Mouse (Mus musculus) lung, embryonic 14.5 days (tissue): ENCODE results near the gene Nfix. TPM values are rescaled to one million over a fixed set of nuclear protein-coding genes. Genes with fewer than 3 reads are reported as not detected.

Source experiments
- ATAC-seq: fragments of 200-750 bp; cut with Nextera tagmentation; 2 replicates; pipeline ENCODE4 v1.8.0; 2017; ENCODE audit warnings: mild to moderate bottlenecking, moderate TSS enrichment, moderate library complexity; ENCODE audit not compliant: insufficient read depth
- DNase-seq: peaks from one replicate; pipeline ENCODE4 v3.0.0-alpha.2; 2015
- H3K27ac ChIP-seq: fragments of 300-500 bp; sonication (generic); 2 replicates; pipeline ENCODE4 v1.5.1; 2014; ENCODE audit warnings: low read depth, mild to moderate bottlenecking, moderate library complexity
- H3K27me3 ChIP-seq: fragments of 300-500 bp; sonication (generic); 2 replicates; pipeline ENCODE4 v1.6.1; 2014; ENCODE audit warnings: low read length, control low read depth; ENCODE audit not compliant: insufficient read depth
- H3K36me3 ChIP-seq: fragments of 300-500 bp; sonication (generic); 2 replicates; pipeline ENCODE4 v1.6.1; 2014; ENCODE audit warnings: control low read depth; ENCODE audit not compliant: insufficient read depth
- H3K4me1 ChIP-seq: fragments of 300-500 bp; sonication (generic); 2 replicates; pipeline ENCODE4 v1.6.1; 2014; ENCODE audit warnings: antibody characterized with exemption, control low read depth; ENCODE audit not compliant: insufficient read depth
- H3K4me2 ChIP-seq: fragments of 300-500 bp; sonication (generic); 2 replicates; pipeline ENCODE4 v1.6.1; 2014; ENCODE audit warnings: mild to moderate bottlenecking
- H3K4me3 ChIP-seq: fragments of 300-500 bp; sonication (generic); 2 replicates; pipeline ENCODE4 v1.5.1; 2014; ENCODE audit warnings: low read depth, low read length
- H3K9ac ChIP-seq: fragments of 300-500 bp; sonication (generic); 2 replicates; pipeline ENCODE4 v1.6.1; 2014
- H3K9me3 ChIP-seq: fragments of 300-500 bp; sonication (generic); 2 replicates; pipeline ENCODE4 v1.6.1; 2016; ENCODE audit warnings: low read depth, low read length, control low read depth
- CTCF ChIP-seq: IDR thresholded peaks from 2 replicates; pipeline ENCODE4 v1.5.1; 2016; ENCODE audit warnings: antibody characterized with exemption, low read depth
- WGBS: fragments of 180-500 bp; shearing (Covaris S2); extraction: QIAGEN DNeasy Blood & Tissue Kit; methylation state at CpG from one replicate; pipeline ENCODE4 v1.1.7; 2014; 5-methylcytosine and 5-hydroxymethylcytosine counted together
- polyA plus RNA-seq: library from polyadenylated mRNA; unstranded; fragments of >200 nt; fragmentation: Nextera tagmentation; extraction: Ambion mirVana; gene quantifications from 2 replicates; pipeline ENCODE4 v1.2.1, GENCODE M21; 2014

The Nfix gene
- polyA plus RNA-seq, 1 experiment from 2014 or later = 42.3 TPM

DNA sequence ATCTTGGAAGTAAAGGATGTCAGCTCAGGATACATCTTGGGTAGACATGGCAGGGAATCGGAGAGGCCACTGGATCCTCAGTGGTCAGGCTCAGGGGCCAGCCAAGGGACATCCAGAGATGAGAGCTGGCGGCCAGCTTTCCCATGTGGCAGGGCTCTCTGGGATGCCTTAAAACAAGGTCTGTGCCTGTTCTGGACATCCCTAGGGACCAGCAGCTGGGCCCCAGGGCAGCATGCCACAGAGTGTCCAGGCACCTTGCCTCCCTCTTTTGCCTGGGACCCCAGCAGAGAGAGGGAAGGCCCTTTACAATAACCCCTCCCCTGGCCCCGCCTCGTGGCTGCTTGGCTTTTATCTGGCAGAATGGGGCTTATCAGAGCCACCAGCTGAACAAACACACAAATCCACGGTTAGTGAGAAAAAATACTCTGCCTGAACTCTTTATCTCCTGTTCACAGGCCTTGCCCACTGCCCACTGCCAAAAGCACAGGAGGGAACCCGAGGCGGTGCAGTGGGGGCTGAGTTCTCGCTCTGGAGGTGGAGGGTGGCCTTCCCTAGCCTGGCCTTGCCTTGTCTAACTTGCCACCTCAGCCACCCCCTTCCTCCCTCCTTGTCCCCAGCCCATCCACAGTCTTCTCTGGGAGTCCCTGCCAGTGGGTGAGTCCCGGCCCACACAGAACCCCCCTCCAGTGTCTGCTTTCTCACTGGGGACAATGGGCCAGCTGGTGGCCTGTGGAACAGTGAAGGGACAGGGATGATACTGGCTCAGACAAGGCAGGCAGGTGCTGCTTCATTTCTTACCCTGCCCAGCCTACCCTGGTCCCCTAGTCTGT, 69.4 kb downstream of the Nfix start:
- Histone ChIP-seq H3K4me3 (no peak overlapping the region), H3K9ac (peak overlapping the region; percentile 36; the same call in 1 of the 2 replicates), H3K27ac (peak overlapping the region; percentile 89), H3K4me2 (peak overlapping the region; percentile 29; the same call in 1 of the 2 replicates), H3K4me1 (peaks cover 45% of the 10 kb centered on the region), H3K9me3 (no peaks in the 10 kb centered on the region), H3K36me3 (peaks cover 25% of the 10 kb centered on the region), H3K27me3 (no peaks in the 10 kb centered on the region)
- DNase-seq (peak; percentile 74), ATAC-seq (peak; percentile 32)
- WGBS = 22% methylated on average over 9 of the region's 9 CpGs
- no peak for TF ChIP-seq CTCF

- ATAC-seq (no peak), DNase-seq (no peak)
- Histone ChIP-seq H3K27me3 (no peaks in the 10 kb centered on the region), H3K27ac (peak overlapping the region; percentile 89), H3K4me3 (no peak overlapping the region), H3K36me3 (peaks cover 32% of the 10 kb centered on the region), H3K9me3 (no peaks in the 10 kb centered on the region), H3K4me1 (peaks cover 52% of the 10 kb centered on the region), H3K4me2 (peak overlapping the region; percentile 29; the same call in 1 of the 2 replicates), H3K9ac (no peak overlapping the region)
- no peak for TF ChIP-seq CTCF
- WGBS = 84% methylated on average over 16 of the region's 16 CpGs
These were observed 70.2 kb downstream of the Nfix start for GRCm38 (mm10) chr8:84729921-84730362.

- ATAC-seq (no peak), DNase-seq (no peak)
- H3K27ac ChIP-seq = peak overlapping the region; percentile 52; the same call in 1 of the 2 replicates
- no peak overlapping the region for H3K9ac ChIP-seq
- no peak overlapping the region; the same call in 1 of the 2 replicates for H3K4me2 ChIP-seq
- H3K36me3 ChIP-seq = peaks cover 41% of the 10 kb centered on the region
- 67% methylated on average over 3 of the region's 3 CpGs for WGBS
- H3K27me3 ChIP-seq = no peaks in the 10 kb centered on the region
- TF ChIP-seq CTCF = no peak
- H3K4me1 ChIP-seq = peaks cover 61% of the 10 kb centered on the region
- no peak overlapping the region for H3K4me3 ChIP-seq
- H3K9me3 ChIP-seq = no peaks in the 10 kb centered on the region
These were observed 71.7 kb downstream of the Nfix start for GRCm38 (mm10) chr8:84728474-84728873.

- H3K27me3 ChIP-seq = no peaks in the 10 kb centered on the region
- peaks cover 51% of the 10 kb centered on the region for H3K4me1 ChIP-seq
- 32% methylated on average over 3 of the region's 3 CpGs for WGBS
- DNase-seq = peak; percentile 69
- TF ChIP-seq CTCF = peak; percentile 60
- peaks cover 62% of the 10 kb centered on the region for H3K36me3 ChIP-seq
- ATAC-seq = no peak
- no peak overlapping the region for H3K4me2 ChIP-seq
- peak overlapping the region; percentile 9; the same call in 1 of the 2 replicates for H3K9ac ChIP-seq
- no peaks in the 10 kb centered on the region for H3K9me3 ChIP-seq
- H3K4me3 ChIP-seq = no peak overlapping the region
- peak overlapping the region; percentile 68 for H3K27ac ChIP-seq
These were observed 74.2 kb downstream of the Nfix start for GRCm38 (mm10) chr8:84725941-84726259.

DNA sequence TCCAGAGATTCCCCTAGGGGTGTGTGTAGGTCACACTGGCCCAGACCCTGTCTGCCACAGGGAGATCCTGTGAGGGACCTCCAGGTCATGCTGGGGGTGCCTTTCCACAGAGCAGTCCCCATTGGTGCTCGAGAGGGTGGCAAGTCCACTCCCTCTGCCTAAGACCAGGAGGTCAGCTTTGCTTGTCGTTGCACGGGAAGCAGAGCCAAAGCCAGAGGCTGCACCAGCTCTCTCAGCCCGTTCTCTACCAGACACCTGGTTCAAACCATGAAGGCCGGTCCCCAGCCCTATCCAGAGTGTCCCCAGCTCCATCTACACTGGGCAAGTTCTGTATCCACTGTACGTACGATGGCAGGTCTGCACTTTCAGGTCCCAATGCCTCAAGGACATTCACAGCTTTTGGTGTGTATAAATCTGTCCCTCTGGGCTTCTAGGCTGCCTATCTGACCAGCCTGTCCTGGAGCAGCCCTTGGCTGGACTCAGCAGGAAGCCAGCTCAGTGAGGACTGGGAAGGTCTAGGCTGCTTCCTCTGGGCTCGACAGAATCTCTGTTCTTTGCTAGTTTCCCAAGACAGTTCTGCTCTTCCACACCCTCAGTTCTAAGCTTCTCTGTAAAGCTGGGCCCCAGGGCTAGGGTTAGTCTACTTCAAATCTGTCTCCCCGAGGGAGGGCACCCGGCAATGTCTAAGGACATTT, 74.8 kb downstream of the Nfix start:
- ATAC-seq (no peak), DNase-seq (no peak)
- no peaks in the 10 kb centered on the region for H3K27me3 ChIP-seq
- peaks cover 67% of the 10 kb centered on the region for H3K36me3 ChIP-seq
- H3K4me2 ChIP-seq = peak overlapping the region; percentile 56; the same call in 1 of the 2 replicates
- H3K9ac ChIP-seq = peak overlapping the region; percentile 9; the same call in 1 of the 2 replicates
- no peaks in the 10 kb centered on the region for H3K9me3 ChIP-seq
- peak overlapping the region; percentile 68 for H3K27ac ChIP-seq
- H3K4me3 ChIP-seq = no peak overlapping the region
- peaks cover 48% of the 10 kb centered on the region for H3K4me1 ChIP-seq
- 53% methylated on average over 10 of the region's 10 CpGs for WGBS
- TF ChIP-seq CTCF = no peak

GRCm38 (mm10) chr8:84724683-84725082, 75.5 kb downstream of the Nfix start:
- WGBS = 41% methylated on average over 9 of the region's 9 CpGs
- Histone ChIP-seq H3K9me3 (no peaks in the 10 kb centered on the region), H3K27ac (peak overlapping the region; percentile 97; the same call in 1 of the 2 replicates), H3K27me3 (no peaks in the 10 kb centered on the region), H3K4me2 (peak overlapping the region; percentile 56), H3K4me3 (no peak overlapping the region), H3K9ac (peak overlapping the region; percentile 24; the same call in 1 of the 2 replicates), H3K4me1 (peaks cover 43% of the 10 kb centered on the region), H3K36me3 (peaks cover 75% of the 10 kb centered on the region)
- DNase-seq (no peak), ATAC-seq (no peak)
- no peak for TF ChIP-seq CTCF

DNA sequence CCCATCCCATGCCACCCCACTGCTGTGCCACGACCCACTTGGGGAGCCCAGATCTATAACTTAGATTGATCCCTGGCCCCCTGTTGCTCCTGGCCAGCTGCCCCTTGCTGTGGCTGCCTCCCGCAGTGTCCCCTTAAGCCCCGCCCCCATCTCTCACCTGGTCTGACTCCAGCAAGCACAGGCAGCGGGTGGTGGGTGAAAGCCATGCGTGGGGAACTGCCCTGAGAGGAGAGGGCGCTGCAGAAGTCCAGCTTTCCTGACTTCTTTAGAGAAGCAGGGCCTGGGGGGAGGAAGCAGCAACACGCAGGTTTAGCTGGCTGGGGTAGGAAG, 76.6 kb downstream of the Nfix start:
- peak overlapping the region; percentile 56 for H3K4me2 ChIP-seq
- WGBS = 16% methylated on average over 7 of the region's 7 CpGs
- H3K36me3 ChIP-seq = peaks cover 84% of the 10 kb centered on the region
- peak overlapping the region; percentile 17; the same call in 1 of the 2 replicates for H3K4me3 ChIP-seq
- peaks cover 40% of the 10 kb centered on the region for H3K4me1 ChIP-seq
- ATAC-seq = no peak
- peak overlapping the region; percentile 49 for H3K9ac ChIP-seq
- DNase-seq = peak; percentile 49
- no peaks in the 10 kb centered on the region for H3K27me3 ChIP-seq
- no peaks in the 10 kb centered on the region for H3K9me3 ChIP-seq
- H3K27ac ChIP-seq = peak overlapping the region; percentile 97
- no peak for TF ChIP-seq CTCF
